Mouse (Mus musculus) gastrocnemius, adult 2 months (tissue): Measurements from ENCODE around the gene Man1b1. TPM values are rescaled to one million over a fixed set of nuclear protein-coding genes. Genes with fewer than 3 reads are reported as not detected.
A peak's percentile ranks its signal among the peaks of the same experiment; 100 is the strongest.

Experiments used
- DNase-seq: peaks from one replicate; pipeline ENCODE4 v3.0.0; 2022
- H3K27ac ChIP-seq: fragments of 200-600 bp; 2 replicates; pipeline ENCODE4 v1.8.1; 2022; ENCODE audit warnings: mild to moderate bottlenecking
- H3K4me3 ChIP-seq: fragments of 200-600 bp; 2 replicates; pipeline ENCODE4 v1.8.1; 2022; ENCODE audit warnings: mild to moderate bottlenecking, moderate library complexity
- CTCF ChIP-seq: fragments of 200-600 bp; IDR thresholded peaks from 2 replicates; pipeline ENCODE4 v1.8.1; 2022; ENCODE audit warnings: antibody characterized with exemption, mild to moderate bottlenecking, moderate library complexity
- intact Hi-C: fragments of 180-260 bp; cut with DNase I; formaldehyde crosslinking; loops from one replicate; pipeline ENCODE4 v1.15.1; 2025
- total RNA-seq, 2 experiments: library from RNA; stranded (reverse); gene quantifications; 2 replicates each; pipeline ENCODE4 v1.2.3; 2021

Man1b1 gene
- total RNA-seq, 2 experiments from 2014 or later, result 12.9 to 16.0 TPM

DNA sequence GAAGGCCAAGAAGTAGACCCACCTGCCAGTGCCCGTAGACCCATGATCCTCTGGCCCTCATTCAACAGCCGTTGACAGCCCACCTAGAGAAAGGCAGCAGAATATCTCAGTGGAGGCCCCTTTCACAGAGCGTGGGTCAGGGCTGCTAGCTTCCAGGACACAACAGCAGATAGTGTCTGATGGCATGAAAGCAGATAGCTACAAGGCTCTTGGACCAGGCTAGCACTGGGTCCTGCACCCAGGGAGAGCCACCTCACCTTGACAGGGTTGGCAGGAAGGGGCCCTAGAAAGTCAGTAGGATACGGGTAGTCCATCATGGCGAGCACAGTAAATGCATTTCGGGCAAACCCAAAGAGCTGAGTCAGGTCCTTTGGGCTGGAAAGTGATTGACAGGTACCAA is 22.1 kb downstream of the Man1b1 start:
- H3K27ac ChIP-seq, result no peak overlapping the region
- H3K4me3 ChIP-seq, result no peak overlapping the region
- no peak for TF ChIP-seq CTCF
- no peak for DNase-seq
- intact Hi-C loops, result no loop called here

DNA sequence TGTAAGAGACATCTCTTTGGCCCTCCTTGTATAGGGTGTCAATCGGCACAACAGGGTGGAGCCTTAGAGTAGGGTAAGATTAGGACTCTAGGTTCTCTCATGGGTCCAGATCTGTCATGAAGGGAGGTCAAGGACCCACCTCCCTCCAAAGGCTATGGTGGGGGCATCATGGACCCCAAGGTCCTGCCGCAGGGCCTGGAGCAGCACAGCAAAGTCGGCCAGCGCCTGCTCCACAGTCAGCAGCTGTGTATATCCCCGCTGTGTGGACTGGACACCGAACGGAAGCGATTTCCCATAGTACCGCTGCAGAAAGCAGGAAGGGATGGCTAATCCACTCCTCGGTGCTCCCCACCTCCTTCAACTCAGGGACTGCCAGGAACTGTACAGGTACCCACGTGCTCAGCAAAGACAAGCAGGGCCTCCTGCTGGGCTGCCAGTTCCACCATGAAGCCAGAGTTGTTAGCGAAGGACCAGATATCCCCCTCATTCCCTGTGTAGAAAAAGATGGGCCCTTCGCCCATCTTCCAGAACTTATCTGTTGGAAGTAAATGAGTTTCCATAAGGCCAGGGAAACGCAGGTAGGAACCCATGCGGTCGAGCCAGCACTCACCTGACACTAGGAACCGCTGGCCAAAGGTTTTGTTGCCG is 23.4 kb downstream of the Man1b1 start:
- intact Hi-C loops, result no loop called here
- peak overlapping the region; percentile 64; the same call in 1 of the 2 replicates for H3K27ac ChIP-seq
- H3K4me3 ChIP-seq, result peak overlapping the region; percentile 86
- no peak for DNase-seq
- TF ChIP-seq CTCF, result no peak

DNA sequence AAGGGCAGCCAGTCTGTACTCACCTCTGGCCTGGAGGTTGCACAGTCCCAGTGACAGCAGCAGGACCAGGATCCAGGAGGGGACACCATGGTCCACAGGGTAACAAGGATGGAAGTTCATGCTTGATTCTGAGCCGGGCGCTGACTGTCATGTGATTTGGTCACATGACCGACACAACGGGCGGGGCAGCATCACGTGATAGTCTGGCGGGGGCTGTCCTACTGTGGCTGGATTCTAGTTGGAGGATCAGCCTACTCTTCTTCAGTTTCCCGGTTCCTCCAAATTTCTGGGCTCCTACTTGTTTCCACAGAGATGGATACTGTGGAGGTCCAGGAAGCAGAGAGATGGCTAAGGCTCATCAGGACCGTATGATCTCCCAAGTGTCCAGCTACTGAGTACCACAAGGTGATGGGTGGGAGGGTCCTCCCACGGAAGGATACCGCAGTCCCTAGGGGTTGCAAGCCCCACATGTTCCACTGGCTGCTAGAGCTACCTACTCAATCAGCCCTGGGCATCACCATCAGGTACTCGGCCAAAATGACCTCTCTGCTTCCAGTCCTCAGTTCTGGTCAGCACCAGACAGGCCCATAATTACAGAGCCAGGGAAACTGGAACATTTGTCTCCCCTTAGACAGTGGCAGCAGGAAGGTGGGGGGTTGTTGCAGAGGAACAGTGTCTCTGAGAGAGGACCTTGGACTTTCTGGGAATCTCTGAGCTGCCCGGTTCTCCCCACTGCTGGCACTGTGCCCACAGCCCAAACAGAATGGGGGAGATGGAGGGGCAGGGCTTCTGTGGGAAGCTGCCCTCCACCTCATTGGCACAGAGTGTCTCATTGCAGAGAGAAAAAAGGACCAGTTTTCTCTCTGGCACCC is 24.3 kb downstream of the Man1b1 start, which contains the start of gene Dpp7:
Gene Dpp7 (minus strand): TSS at position 152 of the 872 bp plus-strand sequence.
- intact Hi-C loops, result no loop called here
- no peak for TF ChIP-seq CTCF
- Histone ChIP-seq H3K27ac (peak within 1 kb of the TSS; percentile 64), H3K4me3 (peak within 1 kb of the TSS; percentile 86)
- peak; percentile 90 for DNase-seq

- no peak overlapping the region for H3K27ac ChIP-seq
- H3K4me3 ChIP-seq, result no peak overlapping the region
- intact Hi-C loops, result no loop called here
- TF ChIP-seq CTCF, result no peak
- DNase-seq, result no peak
Measured at GRCm38 (mm10) chr2:25359848-25360247, 27.7 kb downstream of the Man1b1 start.

GRCm38 (mm10) chr2:25363478-25364178 is 31.5 kb downstream of the Man1b1 start:
- peak overlapping the region; percentile 90; the same call in 1 of the 2 replicates for H3K4me3 ChIP-seq

DNA sequence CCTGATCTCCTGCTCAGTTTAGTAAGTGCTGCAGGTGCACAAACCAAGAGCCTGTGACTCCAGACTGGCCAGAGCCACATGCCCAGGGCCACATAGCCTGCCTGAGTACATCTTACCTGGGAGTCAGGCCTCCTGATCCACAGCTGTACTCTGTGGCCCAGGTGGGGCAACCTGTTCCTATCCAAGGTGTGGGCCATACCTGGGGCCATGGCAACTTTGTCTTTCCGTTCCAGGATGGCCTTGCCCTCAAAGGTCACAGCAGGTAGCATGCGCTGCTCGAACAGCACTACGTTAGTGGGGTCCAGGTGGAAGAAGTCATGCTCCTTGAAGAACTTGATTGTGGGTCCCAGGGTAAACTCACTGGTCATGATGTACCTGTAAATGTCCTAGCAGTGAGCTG is 32.2 kb downstream of the Man1b1 start:
- no peak overlapping the region for H3K27ac ChIP-seq
- no peak for TF ChIP-seq CTCF
- DNase-seq, result no peak
- H3K4me3 ChIP-seq, result peak overlapping the region; percentile 90
- intact Hi-C loops, result no loop called here

More at GRCm38 (mm10) chr2:25363478-25364178, 31.5 kb downstream of the Man1b1 start:
- intact Hi-C loops, result no loop called here
- H3K27ac ChIP-seq, result no peak overlapping the region
- DNase-seq, result no peak
- no peak for TF ChIP-seq CTCF

GRCm38 (mm10) chr2:25364761-25365090 is 32.6 kb downstream of the Man1b1 start:
- peak overlapping the region; percentile 67 for H3K27ac ChIP-seq
- DNase-seq, result no peak
- intact Hi-C loops, result no loop called here
- H3K4me3 ChIP-seq, result peak overlapping the region; percentile 90
- TF ChIP-seq CTCF, result no peak

GRCm38 (mm10) chr2:25365091-25365761 is 33.1 kb downstream of the Man1b1 start, which contains the start of gene Uap1l1:
TSS of gene Uap1l1 (minus strand) at chr2:25365682.
- no peak for TF ChIP-seq CTCF
- peak; percentile 90 for DNase-seq
- H3K4me3 ChIP-seq, result peak within 1 kb of the TSS; percentile 90
- intact Hi-C loops, result no loop called here
- H3K27ac ChIP-seq, result peak within 1 kb of the TSS; percentile 67

DNA sequence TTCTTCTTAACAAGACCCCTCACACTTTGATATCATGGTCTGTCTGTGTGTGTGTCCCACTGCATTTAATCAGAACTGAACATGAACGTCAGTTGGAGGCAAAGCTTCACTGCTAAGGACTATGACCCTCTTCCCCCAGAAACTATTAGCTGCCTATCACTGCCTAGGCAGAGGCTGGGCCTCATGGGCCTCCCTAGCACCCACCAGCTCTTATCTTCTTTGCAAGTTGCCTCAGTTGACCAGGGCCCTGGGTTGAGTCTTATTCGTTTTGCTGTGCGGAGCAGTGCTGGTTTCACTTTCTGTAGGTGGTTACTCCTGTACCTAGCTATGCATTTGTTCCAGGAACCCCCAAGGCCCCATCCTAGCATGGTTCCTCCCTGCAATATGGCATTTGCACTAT is 37.9 kb downstream of the Man1b1 start:
- no peak for TF ChIP-seq CTCF
- no peak for DNase-seq
- no peak overlapping the region for H3K4me3 ChIP-seq
- intact Hi-C loops, result no loop called here
- H3K27ac ChIP-seq, result no peak overlapping the region

- DNase-seq, result peak; percentile 90
- intact Hi-C loops, result no loop called here
- TF ChIP-seq CTCF, result no peak
- Histone ChIP-seq H3K4me3 (peak within 1 kb of the TSS; percentile 77), H3K27ac (peak within 1 kb of the TSS; percentile 43)
Measured at GRCm38 (mm10) chr2:25371764-25372643, 39.9 kb downstream of the Man1b1 start, which contains the start of gene Sapcd2. TSS of gene Sapcd2 (plus strand) at chr2:25372321.

GRCm38 (mm10) chr2:25372644-25373391 is 40.7 kb downstream of the Man1b1 start:
- H3K4me3 ChIP-seq, result peak overlapping the region; percentile 77
- TF ChIP-seq CTCF, result no peak
- H3K27ac ChIP-seq, result no peak overlapping the region
- intact Hi-C loops, result no loop called here
- DNase-seq, result no peak
